Mouse (Mus musculus): ENCODE data around the gene Mmp14. TPM values are rescaled to one million over a fixed set of nuclear protein-coding genes. Genes with fewer than 3 reads are reported as not detected.
A peak's percentile ranks its signal among the peaks of the same experiment; 100 is the strongest.

Mmp14 gene
- polyA plus RNA-seq, 1 experiment from 2014 or later: 51.1 TPM

DNA sequence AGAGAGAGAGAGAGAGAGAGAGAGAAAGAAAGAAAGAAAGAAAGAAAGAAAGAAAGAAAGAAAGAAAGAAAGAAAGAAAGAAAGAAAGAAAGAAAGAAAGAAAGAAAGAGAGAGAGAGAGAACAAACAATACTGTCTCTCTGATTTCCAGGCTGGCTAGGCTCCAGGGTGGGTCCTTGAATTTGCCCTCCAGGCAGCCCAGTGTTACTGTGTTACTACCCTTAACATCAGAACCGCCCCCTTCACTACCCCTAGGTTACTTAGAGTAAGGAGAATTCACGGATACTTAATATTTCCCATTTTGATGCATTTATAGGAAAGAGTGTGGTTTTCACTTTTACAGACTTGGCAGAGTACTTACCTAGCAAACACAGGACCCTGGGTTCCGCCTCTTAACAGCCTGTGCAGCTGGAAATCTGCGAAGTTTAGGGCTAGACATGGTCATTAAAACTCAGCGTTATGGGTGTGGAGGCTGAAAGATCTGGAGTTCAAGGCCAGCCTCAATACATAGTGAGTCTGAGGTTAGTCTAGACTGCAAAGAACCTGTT, 15.1 kb upstream of the Mmp14 start:
- Histone ChIP-seq H3K27ac (replicated peaks) (no peak overlapping the region), H3K4me2 (no peak overlapping the region), H3K27me3 (peaks cover 37% of the 10 kb centered on the region), H3K4me1 (replicated peaks) (peaks cover 6% of the 10 kb centered on the region), H3K4me3 (no peak overlapping the region), H3K9me3 (no peaks in the 10 kb centered on the region), H3K9ac (no peak overlapping the region), H3K36me3 (no peaks in the 10 kb centered on the region)
- ATAC-seq (ENCODE audit: low FRiP score, low read depth): no peak
- 26% methylated on average over 5 of the region's 5 CpGs for WGBS

DNA sequence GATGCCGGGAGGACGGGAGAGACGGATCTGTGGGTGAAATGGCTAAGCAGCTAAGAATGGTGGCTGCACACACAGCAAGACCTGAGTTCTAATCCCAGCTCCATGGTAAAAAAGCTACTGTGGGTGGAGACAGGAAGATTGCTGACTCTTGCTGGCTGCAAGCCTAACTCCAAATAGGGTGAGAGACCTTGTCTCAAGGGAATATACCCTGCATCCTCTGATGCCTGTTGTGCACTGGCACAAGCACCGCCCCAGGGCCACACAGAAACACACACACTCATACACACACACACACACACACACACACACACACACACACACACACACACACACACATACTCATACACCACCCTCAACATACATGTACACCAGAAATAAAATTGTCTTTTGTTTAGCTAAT, 14.6 kb upstream of the Mmp14 start:
- Histone ChIP-seq H3K9ac (no peak overlapping the region), H3K4me2 (no peak overlapping the region), H3K27ac (replicated peaks) (no peak overlapping the region), H3K4me3 (no peak overlapping the region), H3K27me3 (peaks cover 37% of the 10 kb centered on the region), H3K9me3 (no peaks in the 10 kb centered on the region), H3K36me3 (no peaks in the 10 kb centered on the region), H3K4me1 (replicated peaks) (peaks cover 6% of the 10 kb centered on the region)
- no peak for ATAC-seq (ENCODE audit: low FRiP score, low read depth)
- 57% methylated on average over 4 of the region's 4 CpGs for WGBS

DNA sequence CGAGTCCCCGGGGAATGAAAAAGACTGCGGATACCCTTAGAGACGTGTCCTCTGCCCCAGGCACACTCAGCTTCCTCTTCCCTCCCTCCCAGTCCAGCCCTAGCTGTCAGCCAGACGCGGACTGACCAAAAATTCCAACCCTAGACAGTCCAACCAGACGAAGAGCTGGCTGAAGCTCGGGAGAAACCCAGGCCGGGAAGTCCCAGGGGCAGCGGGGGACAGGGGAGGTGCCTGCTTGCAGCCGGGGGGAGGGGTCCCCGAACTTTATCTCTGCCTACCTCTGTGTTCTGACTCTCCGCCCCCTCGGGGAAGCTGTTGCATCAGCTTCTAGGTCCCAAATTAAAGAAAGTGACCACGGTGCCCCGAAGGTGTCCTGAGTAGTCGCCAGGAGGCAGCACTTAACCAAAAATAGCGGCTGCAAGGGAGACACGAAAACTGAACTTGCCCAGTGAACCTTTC, 13.8 kb upstream of the Mmp14 start, which contains the start of gene Slc7a7:
Slc7a7 (minus strand) TSS at position 158 of the 459 bp plus-strand sequence.
- H3K4me2 ChIP-seq: peak within 1 kb of the TSS; percentile 29; the same call in 1 of the 2 replicates
- H3K27ac ChIP-seq (replicated peaks): no peak within 1 kb of the TSS
- 5% methylated on average over 19 of the region's 19 CpGs for WGBS
- peaks cover 6% of the 10 kb centered on the region for H3K4me1 ChIP-seq (replicated peaks)
- peaks cover 37% of the 10 kb centered on the region for H3K27me3 ChIP-seq
- no peaks in the 10 kb centered on the region for H3K9me3 ChIP-seq
- peak within 1 kb of the TSS; percentile 5; the same call in 1 of the 2 replicates for H3K4me3 ChIP-seq
- H3K9ac ChIP-seq: no peak within 1 kb of the TSS
- ATAC-seq (ENCODE audit: low FRiP score, low read depth): no peak
- H3K36me3 ChIP-seq: no peaks in the 10 kb centered on the region

DNA sequence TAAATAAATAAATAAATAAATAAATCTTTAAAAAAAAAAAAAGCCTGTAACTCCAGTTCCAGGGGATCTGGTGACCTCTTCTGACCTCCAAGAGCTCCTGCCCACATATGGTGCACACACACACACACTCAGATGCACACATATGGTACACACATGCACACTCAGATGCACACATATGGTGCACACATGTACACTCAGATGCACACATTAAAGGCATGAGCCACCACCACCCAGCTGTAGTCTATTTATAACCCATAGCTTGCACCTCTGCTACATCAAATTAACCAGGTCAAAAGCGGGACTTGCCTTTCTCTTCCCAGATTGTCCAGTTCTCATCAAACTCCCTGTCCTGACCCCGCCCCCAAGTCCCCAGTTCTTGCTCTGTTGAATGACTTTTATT, 10.4 kb upstream of the Mmp14 start:
- Histone ChIP-seq H3K27me3 (peaks cover 12% of the 10 kb centered on the region), H3K4me1 (replicated peaks) (peaks cover 11% of the 10 kb centered on the region), H3K4me2 (no peak overlapping the region), H3K9ac (no peak overlapping the region), H3K9me3 (no peaks in the 10 kb centered on the region), H3K27ac (replicated peaks) (no peak overlapping the region), H3K36me3 (no peaks in the 10 kb centered on the region), H3K4me3 (no peak overlapping the region)
- 87% methylated on average over 2 of the region's 2 CpGs for WGBS
- ATAC-seq (ENCODE audit: low FRiP score, low read depth): no peak

DNA sequence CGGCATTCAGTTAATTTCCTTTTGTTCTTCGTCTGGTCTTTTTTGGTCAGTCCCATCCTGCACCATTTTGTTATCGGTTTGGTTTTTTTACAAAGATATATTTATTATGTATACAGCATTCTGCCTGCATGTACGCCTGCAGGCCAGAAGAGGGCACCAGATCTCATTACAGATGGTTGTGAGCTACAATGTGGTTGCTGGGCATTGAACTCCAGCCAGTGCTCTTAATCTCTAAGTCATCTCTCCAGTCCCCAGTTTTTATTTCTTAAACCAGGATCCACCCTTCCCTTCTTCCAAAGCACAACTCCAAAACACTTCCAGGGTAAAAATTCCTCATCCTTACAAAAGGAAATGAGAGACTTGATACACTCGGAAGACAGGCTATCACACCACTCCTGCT, 8.0 kb upstream of the Mmp14 start:
- H3K27me3 ChIP-seq: no peaks in the 10 kb centered on the region
- H3K4me3 ChIP-seq: no peak overlapping the region

DNA sequence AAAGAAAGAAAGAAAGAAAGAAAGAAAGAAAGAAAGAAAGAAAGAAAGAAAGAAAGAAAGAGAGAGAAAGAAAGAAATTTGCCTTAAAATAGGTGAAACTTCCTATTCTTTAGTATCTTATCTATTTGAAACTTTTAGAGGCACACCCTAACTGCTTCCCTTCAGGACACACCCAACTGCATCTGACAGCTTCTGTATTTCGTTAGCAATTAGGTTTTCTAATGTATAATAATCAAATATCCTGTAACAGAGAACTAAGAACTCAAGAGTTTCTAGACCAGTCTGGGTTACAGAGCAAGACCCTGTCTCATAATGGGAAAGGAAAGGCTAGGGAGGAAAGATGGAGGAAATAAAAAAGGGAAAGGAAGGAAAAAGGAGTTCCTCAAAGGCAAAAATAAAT, 6.8 kb upstream of the Mmp14 start:
- 86% methylated on average over 1 of the region's 1 CpGs for WGBS
- Histone ChIP-seq H3K9me3 (no peaks in the 10 kb centered on the region), H3K9ac (no peak overlapping the region), H3K27ac (replicated peaks) (no peak overlapping the region), H3K4me2 (no peak overlapping the region), H3K27me3 (peaks cover under 1% of the 10 kb centered on the region; the same call in 1 of the 2 replicates), H3K4me3 (no peak overlapping the region), H3K36me3 (peaks cover 9% of the 10 kb centered on the region), H3K4me1 (replicated peaks) (peaks cover 26% of the 10 kb centered on the region)
- ATAC-seq (ENCODE audit: low FRiP score, low read depth): no peak

More for the DNA sequence above, 8.0 kb upstream of the Mmp14 start:
- ATAC-seq (ENCODE audit: low FRiP score, low read depth): no peak
- no peak overlapping the region for H3K9ac ChIP-seq
- no peak overlapping the region for H3K4me2 ChIP-seq
- H3K4me1 ChIP-seq (replicated peaks): peaks cover 20% of the 10 kb centered on the region
- whole genome bisulfite sequencing: 63% methylated on average over 5 of the region's 5 CpGs
- peaks cover under 1% of the 10 kb centered on the region; the same call in 1 of the 2 replicates for H3K36me3 ChIP-seq
- H3K9me3 ChIP-seq: no peaks in the 10 kb centered on the region
- no peak overlapping the region for H3K27ac ChIP-seq (replicated peaks)

DNA sequence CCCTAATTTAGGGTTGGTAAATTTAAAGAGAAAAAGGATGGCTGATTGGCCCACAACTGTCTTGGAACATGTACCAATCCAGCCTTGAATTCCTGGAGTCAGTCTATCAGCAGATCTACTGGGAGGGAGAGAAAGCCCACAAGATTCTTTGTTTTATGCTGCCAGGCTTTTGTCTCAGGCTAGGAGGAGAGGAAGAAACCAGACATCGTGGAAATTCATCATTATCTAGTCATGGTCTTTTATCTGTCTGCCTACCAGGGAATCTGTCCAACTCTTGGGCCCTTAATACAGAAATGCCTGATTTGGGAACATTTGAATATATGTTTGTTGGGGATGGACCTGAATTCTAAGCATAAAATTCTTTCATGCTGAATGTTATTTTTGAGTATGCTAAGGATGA, 5.9 kb upstream of the Mmp14 start:
- H3K36me3 ChIP-seq: peaks cover 14% of the 10 kb centered on the region
- no peaks in the 10 kb centered on the region for H3K9me3 ChIP-seq
- H3K4me2 ChIP-seq: peak overlapping the region; percentile 66
- peaks cover 9% of the 10 kb centered on the region; the same call in 1 of the 2 replicates for H3K27me3 ChIP-seq
- no peak overlapping the region for H3K9ac ChIP-seq
- peaks cover 35% of the 10 kb centered on the region for H3K4me1 ChIP-seq (replicated peaks)
- 66% methylated on average over 1 of the region's 1 CpGs for WGBS
- H3K4me3 ChIP-seq: peak overlapping the region; percentile 93; the same call in 1 of the 2 replicates
- no peak overlapping the region for H3K27ac ChIP-seq (replicated peaks)
- ATAC-seq (ENCODE audit: low FRiP score, low read depth): no peak

DNA sequence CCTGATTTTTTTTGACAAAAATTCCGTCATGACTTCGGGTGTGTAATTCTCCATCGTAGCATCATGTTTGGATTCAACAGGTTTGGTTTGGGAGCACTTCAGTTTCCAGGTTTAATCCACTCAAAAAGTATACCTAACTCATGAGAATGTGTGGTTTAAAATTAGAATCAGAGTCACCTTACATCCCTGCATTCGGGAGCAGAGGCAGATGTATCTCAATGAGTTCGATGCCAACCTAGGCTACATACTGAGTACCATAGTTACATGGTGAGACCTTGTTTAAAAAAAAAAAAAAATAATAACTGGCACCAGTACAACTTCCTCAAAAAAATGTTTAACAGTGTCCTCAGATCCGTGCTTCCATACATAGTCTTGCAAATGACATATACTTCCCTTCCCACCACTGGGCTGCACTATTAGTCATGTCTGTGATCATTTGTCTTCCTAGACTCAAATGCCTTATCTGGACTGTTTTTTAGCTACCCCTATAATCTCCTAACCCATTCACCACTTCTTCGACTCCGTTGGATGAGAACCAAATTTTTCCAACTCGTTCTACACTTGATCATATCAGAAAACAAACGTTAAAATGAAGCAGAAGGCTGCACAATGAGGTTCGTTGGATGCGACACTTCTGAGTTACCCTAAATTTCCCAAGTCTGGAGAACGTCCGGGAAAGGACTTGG, 5.3 kb upstream of the Mmp14 start:
- peaks cover 41% of the 10 kb centered on the region for H3K4me1 ChIP-seq (replicated peaks)
- peak overlapping the region; percentile 93 for H3K9ac ChIP-seq
- peak; percentile 38 for ATAC-seq (ENCODE audit: low FRiP score, low read depth)
- peaks cover 14% of the 10 kb centered on the region for H3K36me3 ChIP-seq
- peak overlapping the region; percentile 92 for H3K27ac ChIP-seq (replicated peaks)
- peak overlapping the region; percentile 66 for H3K4me2 ChIP-seq
- WGBS: 32% methylated on average over 14 of the region's 14 CpGs
- peak overlapping the region; percentile 93 for H3K4me3 ChIP-seq
- H3K9me3 ChIP-seq: no peaks in the 10 kb centered on the region
- peaks cover 11% of the 10 kb centered on the region; the same call in 1 of the 2 replicates for H3K27me3 ChIP-seq

DNA sequence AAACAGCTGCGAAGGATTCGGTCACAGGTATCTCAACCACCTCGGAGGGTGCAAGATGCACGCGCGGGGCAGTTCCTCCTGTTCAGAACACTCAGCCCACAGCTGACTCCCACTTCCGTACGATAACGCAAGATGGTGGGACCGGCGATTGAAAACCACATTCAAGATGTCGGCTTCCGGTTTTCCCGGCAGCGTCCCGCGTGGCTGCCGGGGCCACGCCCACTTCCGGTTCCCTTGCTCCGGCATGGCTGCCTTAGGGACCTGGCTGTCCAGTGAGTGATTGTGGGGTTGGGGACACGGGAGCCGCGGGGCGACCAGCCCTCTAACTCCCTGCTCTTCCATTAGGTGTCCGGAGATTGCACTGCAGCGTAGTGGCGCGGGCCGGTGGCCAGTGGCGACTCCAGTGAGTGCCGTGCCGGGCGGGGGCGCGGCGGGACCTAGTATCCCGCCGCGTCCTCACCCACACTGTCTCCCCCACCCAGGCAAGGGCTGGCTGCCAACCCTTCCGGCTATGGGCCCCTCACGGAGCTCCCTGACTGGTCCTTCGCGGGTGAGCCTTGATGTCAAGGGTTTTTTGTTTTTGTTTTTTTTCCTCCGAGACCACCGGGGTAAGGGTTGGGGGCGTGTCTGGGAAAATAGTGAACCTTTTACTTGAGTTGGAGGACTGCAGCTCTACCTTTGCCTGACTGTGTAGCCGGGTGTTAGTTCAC, 4.6 kb upstream of the Mmp14 start, which contains the start of gene Mrpl52:
Mrpl52 (plus strand) TSS at position 221 of the 710 bp plus-strand sequence.
- H3K9me3 ChIP-seq: no peaks in the 10 kb centered on the region
- peak within 1 kb of the TSS; percentile 93 for H3K4me3 ChIP-seq
- peaks cover 11% of the 10 kb centered on the region; the same call in 1 of the 2 replicates for H3K27me3 ChIP-seq
- WGBS: under 1% methylated on average over 48 of the region's 48 CpGs
- H3K9ac ChIP-seq: peak within 1 kb of the TSS; percentile 93
- H3K4me1 ChIP-seq (replicated peaks): peaks cover 46% of the 10 kb centered on the region
- peaks cover 14% of the 10 kb centered on the region for H3K36me3 ChIP-seq
- ATAC-seq (ENCODE audit: low FRiP score, low read depth): peak; percentile 86
- H3K4me2 ChIP-seq: peak within 1 kb of the TSS; percentile 66
- peak within 1 kb of the TSS; percentile 92 for H3K27ac ChIP-seq (replicated peaks)

DNA sequence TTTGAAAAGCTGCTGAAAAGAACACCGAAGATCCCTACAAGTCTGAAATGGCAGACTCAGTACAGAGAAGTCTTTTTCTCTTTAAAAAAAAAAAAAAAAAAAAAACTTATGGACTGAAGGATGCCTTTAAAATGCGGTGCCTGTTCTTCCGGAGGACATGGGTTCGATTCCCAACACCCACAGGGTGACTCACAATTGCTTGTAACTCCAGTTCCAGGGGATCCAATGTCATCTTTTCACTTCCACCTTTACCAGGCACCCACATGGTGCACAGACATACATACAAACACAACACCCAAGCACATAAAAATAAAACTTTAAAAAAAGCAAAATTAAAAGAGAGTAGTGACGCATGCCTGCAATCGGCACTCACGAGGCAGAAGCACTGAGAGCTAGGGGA, 3.7 kb upstream of the Mmp14 start:
- Histone ChIP-seq H3K4me3 (peak overlapping the region; percentile 93), H3K36me3 (peaks cover 14% of the 10 kb centered on the region), H3K9me3 (no peaks in the 10 kb centered on the region), H3K4me1 (replicated peaks) (peaks cover 52% of the 10 kb centered on the region), H3K27me3 (peaks cover 13% of the 10 kb centered on the region), H3K27ac (replicated peaks) (no peak overlapping the region), H3K9ac (peak overlapping the region; percentile 93; the same call in 1 of the 2 replicates), H3K4me2 (peak overlapping the region; percentile 66)
- 91% methylated on average over 7 of the region's 7 CpGs for WGBS
- ATAC-seq (ENCODE audit: low FRiP score, low read depth): no peak

DNA sequence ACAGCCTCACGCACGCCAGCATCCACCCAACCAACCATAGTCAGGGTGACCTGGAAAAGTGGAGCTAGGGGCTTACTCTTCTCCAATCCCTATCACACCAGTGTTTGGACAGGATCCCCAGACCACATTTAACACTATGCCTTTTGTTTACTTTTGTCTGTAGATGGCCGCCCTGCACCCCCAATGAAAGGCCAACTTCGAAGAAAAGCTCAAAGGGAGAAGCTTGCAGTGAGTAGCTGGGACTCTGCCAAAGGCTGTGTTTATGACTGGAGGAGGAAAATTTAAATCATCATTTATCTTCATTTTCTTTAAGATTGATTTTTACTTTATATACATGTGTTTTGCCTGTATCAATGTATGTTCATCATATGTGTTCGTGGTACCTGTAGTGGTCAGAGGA, 3.0 kb upstream of the Mmp14 start:
- Histone ChIP-seq H3K4me3 (no peak overlapping the region), H3K9me3 (no peaks in the 10 kb centered on the region), H3K27me3 (peaks cover 18% of the 10 kb centered on the region), H3K27ac (replicated peaks) (no peak overlapping the region), H3K9ac (no peak overlapping the region), H3K4me2 (no peak overlapping the region), H3K36me3 (peaks cover 14% of the 10 kb centered on the region), H3K4me1 (replicated peaks) (peaks cover 55% of the 10 kb centered on the region)
- WGBS: 93% methylated on average over 5 of the region's 5 CpGs
- ATAC-seq (ENCODE audit: low FRiP score, low read depth): no peak

Measured in hindbrain, embryonic 15.5 days (tissue).